Mouse (Mus musculus): Measurements from ENCODE around the gene Minpp1. TPM values are rescaled to one million over a fixed set of nuclear protein-coding genes. Genes with fewer than 3 reads are reported as not detected.

Gene Minpp1
- polyA plus RNA-seq, 1 experiment from 2014 or later = 51.3 TPM

GRCm38 (mm10) chr19:32516575-32516974, 31.0 kb downstream of the Minpp1 start:
- Histone ChIP-seq H3K4me3 (ENCODE audit: low read length) (no peak overlapping the region), H3K27ac (ENCODE audit: low read length) (no peak overlapping the region), H3K36me3 (ENCODE audit: control insufficient read depth, insufficient read depth, low read length) (peaks cover 16% of the 10 kb centered on the region), H3K27me3 (ENCODE audit: control insufficient read depth, insufficient read depth, low read depth, low read length) (no peaks in the 10 kb centered on the region), H3K4me1 (replicated peaks; ENCODE audit: control insufficient read depth, insufficient read depth, low read length) (no peaks in the 10 kb centered on the region), H3K9me3 (ENCODE audit: control insufficient read depth, low read length) (peaks cover 5% of the 10 kb centered on the region; the same call in 1 of the 2 replicates), H3K4me2 (ENCODE audit: low read depth, low read length) (no peak overlapping the region), H3K9ac (ENCODE audit: low read length) (no peak overlapping the region)
- ATAC-seq (ENCODE audit: low read depth) = no peak
- WGBS = 94% methylated on average over 9 of the region's 9 CpGs

DNA sequence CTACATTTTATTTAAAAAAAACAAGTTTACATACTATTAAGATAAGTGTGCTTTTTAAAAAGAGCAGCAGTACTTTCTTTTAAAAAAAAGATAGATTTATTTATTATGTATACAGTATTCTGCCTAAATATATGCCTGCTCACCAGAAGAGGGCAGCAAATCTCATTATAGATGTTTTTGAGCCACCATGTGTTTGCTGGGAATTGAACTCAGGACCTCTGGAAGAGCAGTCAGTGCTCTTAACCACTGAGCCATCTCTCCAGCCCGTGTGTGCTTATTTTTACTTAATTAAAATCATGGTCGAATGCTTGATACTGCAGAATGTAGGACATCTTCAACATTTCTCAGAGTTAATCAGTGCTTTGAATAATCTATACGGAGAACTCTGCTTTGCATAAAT, 35.9 kb downstream of the Minpp1 start:
- no peak overlapping the region for H3K4me3 ChIP-seq (ENCODE audit: low read length)
- H3K36me3 ChIP-seq (ENCODE audit: control insufficient read depth, insufficient read depth, low read length) = peaks cover 3% of the 10 kb centered on the region; the same call in 1 of the 2 replicates
- H3K9ac ChIP-seq (ENCODE audit: low read length) = no peak overlapping the region
- no peak overlapping the region for H3K27ac ChIP-seq (ENCODE audit: low read length)
- no peak overlapping the region for H3K4me2 ChIP-seq (ENCODE audit: low read depth, low read length)
- H3K27me3 ChIP-seq (ENCODE audit: control insufficient read depth, insufficient read depth, low read depth, low read length) = no peaks in the 10 kb centered on the region
- WGBS = 84% methylated on average over 3 of the region's 3 CpGs
- ATAC-seq (ENCODE audit: low read depth) = no peak
- no peaks in the 10 kb centered on the region for H3K9me3 ChIP-seq (ENCODE audit: control insufficient read depth, low read length)
- no peaks in the 10 kb centered on the region for H3K4me1 ChIP-seq (replicated peaks; ENCODE audit: control insufficient read depth, insufficient read depth, low read length)

GRCm38 (mm10) chr19:32522247-32522646, 36.7 kb downstream of the Minpp1 start:
- ATAC-seq (ENCODE audit: low read depth) = no peak
- Histone ChIP-seq H3K36me3 (ENCODE audit: control insufficient read depth, insufficient read depth, low read length) (no peaks in the 10 kb centered on the region), H3K4me2 (ENCODE audit: low read depth, low read length) (no peak overlapping the region), H3K27me3 (ENCODE audit: control insufficient read depth, insufficient read depth, low read depth, low read length) (no peaks in the 10 kb centered on the region), H3K9ac (ENCODE audit: low read length) (no peak overlapping the region), H3K9me3 (ENCODE audit: control insufficient read depth, low read length) (no peaks in the 10 kb centered on the region), H3K4me1 (replicated peaks; ENCODE audit: control insufficient read depth, insufficient read depth, low read length) (no peaks in the 10 kb centered on the region), H3K27ac (ENCODE audit: low read length) (no peak overlapping the region), H3K4me3 (ENCODE audit: low read length) (no peak overlapping the region)
- WGBS = 92% methylated on average over 5 of the region's 5 CpGs

DNA sequence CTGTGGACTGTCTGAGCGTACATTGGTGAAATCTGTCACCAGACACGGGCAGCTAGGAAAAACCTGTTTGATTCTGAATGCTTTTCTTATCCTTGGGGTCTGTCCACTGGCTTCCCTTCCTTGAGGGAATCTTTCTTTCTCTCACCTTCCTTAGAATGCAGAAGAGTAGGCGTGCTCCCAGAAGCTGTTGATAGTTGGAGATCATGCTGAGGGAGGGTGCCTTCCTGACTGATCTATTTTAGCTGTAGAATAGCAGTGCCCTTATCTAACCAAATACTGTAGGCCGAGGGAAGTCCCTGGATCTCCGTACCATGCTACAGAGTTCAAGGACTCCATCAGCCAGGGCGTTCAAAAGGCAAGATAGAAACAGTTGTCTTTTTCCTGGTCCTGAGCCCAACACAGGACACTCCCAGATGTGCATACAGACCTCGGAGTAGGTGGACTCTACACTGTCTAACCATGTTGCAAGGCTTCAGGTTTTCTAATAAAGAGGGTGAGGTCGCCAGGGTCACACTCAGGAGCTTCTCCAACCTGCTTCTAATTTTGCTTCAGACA, 37.3 kb downstream of the Minpp1 start:
- Histone ChIP-seq H3K36me3 (ENCODE audit: control insufficient read depth, insufficient read depth, low read length) (no peaks in the 10 kb centered on the region), H3K4me3 (ENCODE audit: low read length) (no peak overlapping the region), H3K9me3 (ENCODE audit: control insufficient read depth, low read length) (no peaks in the 10 kb centered on the region), H3K9ac (ENCODE audit: low read length) (no peak overlapping the region), H3K27ac (ENCODE audit: low read length) (no peak overlapping the region), H3K4me2 (ENCODE audit: low read depth, low read length) (no peak overlapping the region), H3K4me1 (replicated peaks; ENCODE audit: control insufficient read depth, insufficient read depth, low read length) (no peaks in the 10 kb centered on the region), H3K27me3 (ENCODE audit: control insufficient read depth, insufficient read depth, low read depth, low read length) (no peaks in the 10 kb centered on the region)
- WGBS = 75% methylated on average over 8 of the region's 8 CpGs
- no peak for ATAC-seq (ENCODE audit: low read depth)

DNA sequence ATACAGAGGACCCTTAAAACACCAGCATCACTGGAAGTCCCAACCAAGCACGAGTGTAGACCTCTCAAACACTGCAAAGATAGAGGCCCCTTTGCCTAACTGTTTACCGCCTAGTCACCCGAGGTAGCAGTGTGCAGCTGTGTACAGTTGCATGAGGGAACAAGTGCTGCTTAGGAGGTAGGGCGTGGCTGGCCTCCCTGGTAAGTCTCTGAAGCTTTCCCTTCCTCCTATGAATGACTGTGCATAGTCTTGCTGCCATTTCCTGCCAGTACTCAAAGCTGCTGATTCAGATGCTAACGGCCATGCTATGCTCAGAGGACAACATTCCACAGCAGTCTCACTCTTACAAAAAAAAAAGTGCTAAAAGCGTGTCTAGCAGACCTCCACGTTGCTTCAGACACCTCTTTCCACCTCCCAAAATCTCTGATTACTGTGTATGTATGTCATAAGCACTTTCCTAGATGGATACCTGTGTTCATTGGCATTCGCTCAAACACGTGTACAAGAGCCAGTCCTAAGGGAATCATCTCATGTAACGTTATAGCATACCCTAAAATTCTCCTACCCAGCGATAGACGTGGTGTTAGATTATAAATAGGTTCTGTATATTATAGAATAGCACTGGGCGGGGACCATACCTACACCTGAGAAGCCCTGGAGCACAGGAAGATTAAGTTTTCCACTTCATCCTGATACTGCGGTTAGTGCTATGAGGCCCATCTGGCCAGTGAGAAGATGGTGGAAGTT, 38.4 kb downstream of the Minpp1 start:
- ATAC-seq (ENCODE audit: low read depth) = no peak
- Histone ChIP-seq H3K27ac (ENCODE audit: low read length) (no peak overlapping the region), H3K4me2 (ENCODE audit: low read depth, low read length) (no peak overlapping the region), H3K9ac (ENCODE audit: low read length) (no peak overlapping the region), H3K27me3 (ENCODE audit: control insufficient read depth, insufficient read depth, low read depth, low read length) (no peaks in the 10 kb centered on the region), H3K36me3 (ENCODE audit: control insufficient read depth, insufficient read depth, low read length) (no peaks in the 10 kb centered on the region), H3K4me1 (replicated peaks; ENCODE audit: control insufficient read depth, insufficient read depth, low read length) (no peaks in the 10 kb centered on the region), H3K9me3 (ENCODE audit: control insufficient read depth, low read length) (no peaks in the 10 kb centered on the region), H3K4me3 (ENCODE audit: low read length) (no peak overlapping the region)
- WGBS = 70% methylated on average over 14 of the region's 14 CpGs

DNA sequence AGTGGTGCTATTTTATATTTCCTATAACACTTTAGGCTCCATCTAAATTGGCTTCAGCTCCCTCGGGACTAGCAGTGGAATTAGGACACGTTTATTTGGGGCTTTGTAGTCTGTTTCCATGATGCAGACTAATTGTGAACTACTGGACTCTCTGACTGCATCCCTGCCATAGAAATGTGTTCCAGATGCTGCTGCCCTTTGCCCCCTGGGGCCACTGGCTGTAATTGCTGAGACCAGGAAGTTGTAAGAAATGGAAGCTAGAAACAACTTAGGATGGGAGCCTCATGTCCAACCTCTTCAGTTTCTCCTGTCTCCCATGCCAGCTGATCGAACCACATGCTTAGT, 38.9 kb downstream of the Minpp1 start:
- Histone ChIP-seq H3K9me3 (ENCODE audit: control insufficient read depth, low read length) (no peaks in the 10 kb centered on the region), H3K4me3 (ENCODE audit: low read length) (no peak overlapping the region), H3K4me2 (ENCODE audit: low read depth, low read length) (no peak overlapping the region), H3K4me1 (replicated peaks; ENCODE audit: control insufficient read depth, insufficient read depth, low read length) (no peaks in the 10 kb centered on the region), H3K9ac (ENCODE audit: low read length) (no peak overlapping the region), H3K36me3 (ENCODE audit: control insufficient read depth, insufficient read depth, low read length) (no peaks in the 10 kb centered on the region), H3K27me3 (ENCODE audit: control insufficient read depth, insufficient read depth, low read depth, low read length) (no peaks in the 10 kb centered on the region), H3K27ac (ENCODE audit: low read length) (no peak overlapping the region)
- WGBS = 70% methylated on average over 3 of the region's 3 CpGs
- no peak for ATAC-seq (ENCODE audit: low read depth)

DNA sequence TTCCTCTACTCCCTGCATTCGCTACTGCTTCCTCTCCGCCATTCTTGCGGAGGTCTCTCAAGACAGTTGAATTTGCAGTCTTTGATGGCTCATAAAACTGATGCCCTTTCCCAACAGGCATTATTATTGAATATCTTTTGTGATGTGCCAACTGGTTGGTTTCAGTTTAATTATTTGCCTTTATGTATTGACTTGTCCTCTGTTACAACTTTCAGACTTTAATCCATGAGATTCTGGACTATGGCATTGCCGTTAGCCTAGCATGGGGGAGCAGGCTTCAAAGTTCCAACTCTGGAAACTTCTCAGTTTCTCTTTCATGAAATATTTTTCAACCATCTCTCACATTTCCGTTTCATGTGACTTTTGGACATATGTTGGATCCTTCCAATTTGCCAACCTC, 41.6 kb downstream of the Minpp1 start:
- WGBS = 91% methylated on average over 5 of the region's 5 CpGs
- Histone ChIP-seq H3K9ac (ENCODE audit: low read length) (no peak overlapping the region), H3K9me3 (ENCODE audit: control insufficient read depth, low read length) (no peaks in the 10 kb centered on the region), H3K4me3 (ENCODE audit: low read length) (no peak overlapping the region), H3K36me3 (ENCODE audit: control insufficient read depth, insufficient read depth, low read length) (no peaks in the 10 kb centered on the region), H3K27me3 (ENCODE audit: control insufficient read depth, insufficient read depth, low read depth, low read length) (no peaks in the 10 kb centered on the region), H3K27ac (ENCODE audit: low read length) (no peak overlapping the region), H3K4me2 (ENCODE audit: low read depth, low read length) (no peak overlapping the region), H3K4me1 (replicated peaks; ENCODE audit: control insufficient read depth, insufficient read depth, low read length) (no peaks in the 10 kb centered on the region)
- no peak for ATAC-seq (ENCODE audit: low read depth)

- H3K4me3 ChIP-seq (ENCODE audit: low read length) = no peak overlapping the region
- no peaks in the 10 kb centered on the region for H3K4me1 ChIP-seq (replicated peaks; ENCODE audit: control insufficient read depth, insufficient read depth, low read length)
- ATAC-seq (ENCODE audit: low read depth) = no peak
- no peaks in the 10 kb centered on the region for H3K9me3 ChIP-seq (ENCODE audit: control insufficient read depth, low read length)
- H3K27ac ChIP-seq (ENCODE audit: low read length) = no peak overlapping the region
- H3K4me2 ChIP-seq (ENCODE audit: low read depth, low read length) = no peak overlapping the region
- no peaks in the 10 kb centered on the region for H3K27me3 ChIP-seq (ENCODE audit: control insufficient read depth, insufficient read depth, low read depth, low read length)
- no peaks in the 10 kb centered on the region for H3K36me3 ChIP-seq (ENCODE audit: control insufficient read depth, insufficient read depth, low read length)
- no peak overlapping the region for H3K9ac ChIP-seq (ENCODE audit: low read length)
- WGBS = 25% methylated on average over 3 of the region's 3 CpGs
Observed at GRCm38 (mm10) chr19:32528723-32529122, 43.2 kb downstream of the Minpp1 start.

DNA sequence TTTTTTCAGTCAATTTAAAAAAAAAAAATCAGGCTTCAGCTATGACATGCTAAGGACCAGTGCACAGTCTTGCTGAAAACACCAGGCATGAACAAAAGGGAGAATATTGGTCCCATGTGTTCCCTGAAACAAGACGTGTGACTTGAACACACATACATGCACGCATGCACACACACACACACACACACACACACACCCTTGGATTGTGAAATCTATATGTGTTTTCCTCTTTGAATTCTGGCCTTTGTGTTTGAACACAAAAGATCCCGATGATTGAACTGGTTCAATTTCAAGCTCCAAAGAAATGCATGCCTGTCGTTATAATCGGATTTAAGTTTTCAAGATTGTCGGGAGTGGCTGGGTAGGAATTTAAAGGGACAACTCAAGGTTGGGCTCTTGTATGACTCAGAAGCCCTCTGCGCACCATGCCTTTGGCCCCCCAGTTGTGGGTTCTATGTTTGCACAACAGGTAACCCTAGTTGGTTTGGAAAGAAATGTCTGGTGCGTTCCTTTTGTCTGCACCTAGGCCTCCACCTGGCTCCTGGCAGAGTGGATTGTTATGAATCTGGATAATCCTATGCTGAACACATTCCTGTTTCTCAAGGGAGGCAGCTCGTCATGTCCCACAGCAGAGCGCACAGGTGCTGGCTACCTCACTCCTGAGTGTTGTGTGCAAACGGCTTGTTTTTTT, 43.8 kb downstream of the Minpp1 start:
- WGBS = 80% methylated on average over 11 of the region's 11 CpGs
- H3K27ac ChIP-seq (ENCODE audit: low read length) = no peak overlapping the region
- no peak overlapping the region for H3K4me2 ChIP-seq (ENCODE audit: low read depth, low read length)
- H3K4me3 ChIP-seq (ENCODE audit: low read length) = no peak overlapping the region
- H3K27me3 ChIP-seq (ENCODE audit: control insufficient read depth, insufficient read depth, low read depth, low read length) = no peaks in the 10 kb centered on the region
- H3K4me1 ChIP-seq (replicated peaks; ENCODE audit: control insufficient read depth, insufficient read depth, low read length) = no peaks in the 10 kb centered on the region
- no peak for ATAC-seq (ENCODE audit: low read depth)
- H3K9ac ChIP-seq (ENCODE audit: low read length) = no peak overlapping the region
- H3K36me3 ChIP-seq (ENCODE audit: control insufficient read depth, insufficient read depth, low read length) = no peaks in the 10 kb centered on the region
- no peaks in the 10 kb centered on the region for H3K9me3 ChIP-seq (ENCODE audit: control insufficient read depth, low read length)

Data from lung, embryonic 16.5 days (tissue).